Mouse (Mus musculus): ENCODE data around the gene Cdh8. TPM values are rescaled to one million over a fixed set of nuclear protein-coding genes. Genes with fewer than 3 reads are reported as not detected.

The Cdh8 gene
- 15.6 and 16.2 TPM in 2 replicates for polyA plus RNA-seq (2014; fragmentation: Nextera tagmentation; extraction: Ambion mirVana)

DNA sequence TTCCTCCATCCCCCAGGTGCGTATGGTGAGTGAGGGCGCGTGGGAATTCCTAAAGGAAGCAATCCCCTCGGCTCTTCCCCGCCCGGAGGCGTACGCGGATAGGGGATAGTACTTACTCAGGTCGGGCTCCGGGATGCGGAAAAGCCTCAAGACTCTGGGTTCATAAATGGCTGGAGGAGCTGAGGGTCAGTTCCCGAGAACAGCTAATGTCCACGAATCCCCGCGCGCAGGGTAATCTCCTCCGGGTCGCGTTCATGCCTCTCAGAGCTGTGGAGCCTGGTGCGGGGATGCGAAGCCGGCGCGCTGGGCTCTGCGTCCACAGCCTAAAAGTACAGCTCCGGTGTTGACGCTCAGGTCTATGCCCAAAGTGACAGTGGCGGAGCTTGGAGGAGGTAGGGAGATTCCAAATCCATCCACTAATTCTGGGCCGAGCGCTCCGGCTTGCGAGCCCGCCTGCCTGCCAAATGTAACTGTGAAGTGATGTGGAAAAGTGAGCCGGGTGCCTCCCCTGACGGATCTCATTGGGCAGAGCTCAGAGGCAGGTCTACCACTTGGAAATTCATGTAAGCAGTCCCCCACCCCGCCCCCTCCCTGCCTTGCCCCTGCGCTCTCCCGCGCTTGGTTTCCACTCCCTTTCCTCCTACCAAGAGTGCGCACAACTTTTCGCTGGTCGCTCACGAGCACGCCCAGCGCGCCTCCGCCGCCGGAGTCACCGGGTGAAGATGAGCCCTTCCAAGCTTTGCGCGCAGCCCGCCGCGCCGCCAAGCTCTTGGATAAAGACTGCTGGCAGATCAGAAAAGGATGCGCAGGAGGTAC lies at the start of gene Cdh8:
Gene Cdh8, minus strand, starts transcription at position 506 of the 816 bp plus-strand sequence.
- H3K4me1 ChIP-seq (ENCODE audit: control insufficient read depth, insufficient read depth, low read length) = peaks cover 6% of the 10 kb centered on the region; the same call in 1 of the 2 replicates
- peak within 1 kb of the TSS; percentile 72 for H3K9ac ChIP-seq (ENCODE audit: low read length)
- H3K4me3 ChIP-seq (ENCODE audit: low read depth, low read length) = peak within 1 kb of the TSS; percentile 67
- H3K9me3 ChIP-seq (ENCODE audit: control insufficient read depth, low read length) = no peaks in the 10 kb centered on the region
- DNase-seq (ENCODE audit: low spot score, missing footprints) = peak; percentile 96
- H3K36me3 ChIP-seq (ENCODE audit: control insufficient read depth, insufficient read depth, low read length) = no peaks in the 10 kb centered on the region
- peak within 1 kb of the TSS; percentile 93 for H3K4me2 ChIP-seq
- no peak within 1 kb of the TSS for H3K27ac ChIP-seq (ENCODE audit: low read depth, low read length)
- ATAC-seq (ENCODE audit: low FRiP score) = peak; percentile 83
- WGBS = under 1% methylated on average over 58 of the region's 58 CpGs
- H3K27me3 ChIP-seq (ENCODE audit: control insufficient read depth, insufficient read depth, low read length) = peaks cover 2% of the 10 kb centered on the region; the same call in 1 of the 2 replicates

DNA sequence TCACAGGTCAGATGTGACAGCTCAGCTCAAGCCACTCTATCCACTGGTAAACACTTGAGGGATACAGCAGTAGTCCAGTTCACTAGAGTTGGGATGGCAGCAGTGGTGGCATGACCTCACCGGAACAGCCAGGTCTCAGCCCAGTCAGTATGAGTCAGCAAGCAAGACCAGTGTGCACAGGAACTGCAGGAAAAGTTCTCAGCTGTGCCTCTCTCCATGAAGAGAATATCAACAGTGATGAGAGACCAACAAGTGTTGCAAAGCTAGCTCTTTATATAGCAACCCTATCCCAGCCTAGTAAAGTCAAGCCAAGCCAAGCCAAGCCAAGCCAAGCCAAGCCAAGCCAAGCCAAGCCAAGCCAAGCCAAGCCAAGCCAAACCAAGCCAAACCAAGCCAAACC lies 30.2 kb upstream of the Cdh8 start:
- no peaks in the 10 kb centered on the region for H3K4me1 ChIP-seq (ENCODE audit: control insufficient read depth, insufficient read depth, low read length)
- WGBS = 100% methylated on average over 1 of the region's 1 CpGs
- no peak overlapping the region for H3K9ac ChIP-seq (ENCODE audit: low read length)
- H3K36me3 ChIP-seq (ENCODE audit: control insufficient read depth, insufficient read depth, low read length) = no peaks in the 10 kb centered on the region
- H3K4me2 ChIP-seq = no peak overlapping the region
- ATAC-seq (ENCODE audit: low FRiP score) (no peak), DNase-seq (ENCODE audit: low spot score, missing footprints) (no peak)
- no peaks in the 10 kb centered on the region for H3K9me3 ChIP-seq (ENCODE audit: control insufficient read depth, low read length)
- no peak overlapping the region for H3K27ac ChIP-seq (ENCODE audit: low read depth, low read length)
- H3K4me3 ChIP-seq (ENCODE audit: low read depth, low read length) = no peak overlapping the region
- no peaks in the 10 kb centered on the region for H3K27me3 ChIP-seq (ENCODE audit: control insufficient read depth, insufficient read depth, low read length)

DNA sequence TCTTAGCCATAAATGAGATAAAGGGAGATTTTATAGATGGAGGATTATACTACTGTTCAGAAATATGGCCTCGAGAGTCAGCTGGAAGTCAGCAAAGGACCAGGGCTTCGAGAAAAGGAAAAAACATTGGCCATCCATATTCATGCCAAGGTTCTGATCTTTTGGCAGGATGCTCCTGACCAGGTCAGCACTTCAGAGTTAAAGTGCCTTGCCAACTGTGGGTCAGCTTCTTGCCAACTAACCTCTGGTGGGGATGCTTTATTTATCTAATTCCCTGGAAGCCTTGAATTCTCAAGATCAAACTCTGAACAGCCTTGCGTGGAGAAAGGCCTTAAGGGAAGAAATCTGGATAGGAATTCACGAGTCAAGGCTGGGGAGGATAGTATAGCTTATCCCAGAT lies 9.6 kb upstream of the Cdh8 start:
- no peak overlapping the region for H3K9ac ChIP-seq (ENCODE audit: low read length)
- no peak overlapping the region for H3K27ac ChIP-seq (ENCODE audit: low read depth, low read length)
- H3K4me2 ChIP-seq = no peak overlapping the region
- ATAC-seq (ENCODE audit: low FRiP score) (no peak), DNase-seq (ENCODE audit: low spot score, missing footprints) (no peak)
- no peaks in the 10 kb centered on the region for H3K36me3 ChIP-seq (ENCODE audit: control insufficient read depth, insufficient read depth, low read length)
- no peak overlapping the region for H3K4me3 ChIP-seq (ENCODE audit: low read depth, low read length)
- H3K27me3 ChIP-seq (ENCODE audit: control insufficient read depth, insufficient read depth, low read length) = no peaks in the 10 kb centered on the region
- H3K4me1 ChIP-seq (ENCODE audit: control insufficient read depth, insufficient read depth, low read length) = peaks cover 4% of the 10 kb centered on the region; the same call in 1 of the 2 replicates
- 81% methylated on average over 4 of the region's 4 CpGs for WGBS
- H3K9me3 ChIP-seq (ENCODE audit: control insufficient read depth, low read length) = no peaks in the 10 kb centered on the region

DNA sequence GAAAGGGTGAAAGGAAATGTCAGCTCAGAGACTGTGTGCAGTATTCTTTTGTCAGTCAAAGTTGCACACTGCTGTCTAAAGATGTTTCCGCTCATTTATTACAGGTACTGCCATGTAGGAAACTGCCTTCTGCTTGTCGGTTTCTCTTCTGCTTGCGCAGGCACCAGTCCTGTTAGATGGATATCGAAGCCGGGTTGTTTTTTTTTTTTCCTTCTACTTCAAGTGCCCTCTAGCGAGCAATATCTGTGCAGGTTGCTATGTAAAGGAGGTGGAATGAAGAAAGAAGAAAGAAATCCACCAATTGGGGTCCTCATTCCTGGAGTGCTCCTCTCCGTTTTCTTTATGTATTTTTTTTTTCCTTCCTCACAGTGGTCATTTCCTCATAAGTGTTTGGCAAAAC lies 5.2 kb upstream of the Cdh8 start:
- Histone ChIP-seq H3K9me3 (ENCODE audit: control insufficient read depth, low read length) (no peaks in the 10 kb centered on the region), H3K9ac (ENCODE audit: low read length) (no peak overlapping the region), H3K4me3 (ENCODE audit: low read depth, low read length) (no peak overlapping the region), H3K4me2 (peak overlapping the region; percentile 26), H3K27me3 (ENCODE audit: control insufficient read depth, insufficient read depth, low read length) (peaks cover 2% of the 10 kb centered on the region; the same call in 1 of the 2 replicates), H3K27ac (ENCODE audit: low read depth, low read length) (no peak overlapping the region), H3K4me1 (ENCODE audit: control insufficient read depth, insufficient read depth, low read length) (peaks cover 7% of the 10 kb centered on the region; the same call in 1 of the 2 replicates), H3K36me3 (ENCODE audit: control insufficient read depth, insufficient read depth, low read length) (no peaks in the 10 kb centered on the region)
- WGBS = 20% methylated on average over 7 of the region's 7 CpGs
- no peak for ATAC-seq (ENCODE audit: low FRiP score)
- DNase-seq (ENCODE audit: low spot score, missing footprints) = peak; percentile 83

DNA sequence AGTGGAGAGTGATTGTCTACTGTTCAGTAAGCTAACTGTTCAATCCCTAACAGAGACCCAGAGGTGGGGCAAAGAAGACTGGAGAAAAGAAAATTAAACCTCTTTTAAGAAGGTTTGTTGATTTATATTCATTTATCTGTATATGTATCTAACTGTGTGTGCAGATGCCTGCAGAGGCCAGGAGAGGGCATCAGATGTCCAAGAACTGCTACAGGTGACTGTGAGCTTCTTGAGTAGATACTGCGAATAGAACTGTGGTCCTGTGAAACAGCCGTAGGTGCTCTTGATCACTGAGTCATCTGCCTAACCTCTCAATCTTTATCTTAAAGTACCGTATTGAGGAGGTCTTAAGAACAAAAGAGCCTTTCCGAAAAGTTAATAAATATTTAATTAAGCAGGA lies 3.5 kb upstream of the Cdh8 start:
- Histone ChIP-seq H3K27ac (ENCODE audit: low read depth, low read length) (no peak overlapping the region), H3K36me3 (ENCODE audit: control insufficient read depth, insufficient read depth, low read length) (no peaks in the 10 kb centered on the region), H3K4me3 (ENCODE audit: low read depth, low read length) (no peak overlapping the region), H3K27me3 (ENCODE audit: control insufficient read depth, insufficient read depth, low read length) (peaks cover 2% of the 10 kb centered on the region; the same call in 1 of the 2 replicates), H3K4me1 (ENCODE audit: control insufficient read depth, insufficient read depth, low read length) (peaks cover 7% of the 10 kb centered on the region; the same call in 1 of the 2 replicates), H3K9me3 (ENCODE audit: control insufficient read depth, low read length) (no peaks in the 10 kb centered on the region), H3K4me2 (no peak overlapping the region), H3K9ac (ENCODE audit: low read length) (no peak overlapping the region)
- 88% methylated on average over 4 of the region's 4 CpGs for WGBS
- DNase-seq (ENCODE audit: low spot score, missing footprints) = no peak
- ATAC-seq (ENCODE audit: low FRiP score) = no peak

DNA sequence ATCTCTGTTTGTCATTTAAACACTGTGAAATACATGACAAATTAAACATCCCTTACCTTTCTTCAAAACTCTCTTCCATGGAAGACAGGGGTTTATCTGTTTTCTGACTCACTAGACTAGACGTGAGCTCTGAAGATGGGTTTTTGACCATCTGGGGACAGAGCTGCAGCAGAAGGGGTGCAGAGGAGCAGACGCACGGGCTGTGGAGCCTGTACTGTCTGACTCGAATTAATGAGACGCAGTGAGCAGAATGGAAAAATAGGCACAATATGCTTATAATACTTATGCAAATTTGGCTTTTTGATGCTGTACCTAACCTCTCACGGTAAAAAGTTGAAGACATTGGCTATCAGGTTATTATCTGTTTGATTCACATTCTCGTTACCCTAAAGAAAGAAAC lies 1.2 kb upstream of the Cdh8 start:
- 28% methylated on average over 7 of the region's 7 CpGs for WGBS
- no peak overlapping the region for H3K9ac ChIP-seq (ENCODE audit: low read length)

DNA sequence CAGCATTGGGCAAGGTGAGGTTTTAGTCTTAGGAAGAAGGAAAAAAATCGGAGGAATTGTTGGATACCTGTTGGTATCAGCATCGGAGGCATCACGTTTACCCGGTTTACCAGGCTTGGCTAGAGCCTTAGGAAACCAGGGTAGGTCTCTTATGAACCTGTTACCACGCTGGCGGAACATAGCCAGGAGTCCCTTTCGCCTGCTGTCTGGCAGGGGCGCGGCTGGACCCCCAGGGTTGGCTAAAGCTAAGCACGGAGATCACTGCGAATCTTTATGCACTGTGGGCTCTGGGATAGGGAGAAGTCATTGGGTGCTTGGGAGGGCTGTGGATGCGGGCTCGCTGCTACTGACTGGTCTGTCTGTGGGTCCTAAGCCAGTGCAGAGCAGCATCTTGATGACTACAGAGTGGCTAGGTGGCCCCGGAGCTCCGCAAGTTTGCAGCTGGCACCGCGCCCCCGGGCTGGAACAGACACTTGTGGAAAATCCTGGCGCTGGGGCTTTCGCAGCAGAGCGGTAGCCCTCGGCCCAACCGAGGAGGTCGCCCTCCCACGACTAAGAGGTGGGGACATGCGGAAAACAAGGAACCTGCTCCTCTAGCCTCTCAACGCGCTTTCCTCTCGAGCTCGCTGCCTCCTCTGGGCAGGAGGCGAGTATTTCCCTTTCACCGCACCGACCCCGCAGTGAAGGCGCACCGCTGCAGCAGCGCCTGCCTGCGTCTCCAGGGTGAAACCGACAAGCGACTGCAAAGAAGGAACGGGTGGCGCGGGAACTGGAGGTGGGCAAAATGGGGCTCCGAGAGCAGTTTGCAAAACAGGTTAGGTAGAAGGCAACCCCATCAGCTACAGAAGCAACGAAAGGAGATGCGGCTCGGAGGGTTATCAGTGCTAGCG lies 950 bp downstream of the Cdh8 start:
- DNase-seq (ENCODE audit: low spot score, missing footprints) (peak; percentile 96), ATAC-seq (ENCODE audit: low FRiP score) (peak; percentile 43; the same call in 1 of the 2 replicates)
- under 1% methylated on average over 46 of the region's 48 CpGs for WGBS

More for the DNA sequence above, 1.2 kb upstream of the Cdh8 start:
- peak overlapping the region; percentile 67; the same call in 1 of the 2 replicates for H3K4me3 ChIP-seq (ENCODE audit: low read depth, low read length)
- ATAC-seq (ENCODE audit: low FRiP score) (no peak), DNase-seq (ENCODE audit: low spot score, missing footprints) (no peak)
- H3K27me3 ChIP-seq (ENCODE audit: control insufficient read depth, insufficient read depth, low read length) = peaks cover 2% of the 10 kb centered on the region; the same call in 1 of the 2 replicates
- peak overlapping the region; percentile 93 for H3K4me2 ChIP-seq
- no peaks in the 10 kb centered on the region for H3K36me3 ChIP-seq (ENCODE audit: control insufficient read depth, insufficient read depth, low read length)
- no peaks in the 10 kb centered on the region for H3K9me3 ChIP-seq (ENCODE audit: control insufficient read depth, low read length)
- H3K27ac ChIP-seq (ENCODE audit: low read depth, low read length) = no peak overlapping the region
- H3K4me1 ChIP-seq (ENCODE audit: control insufficient read depth, insufficient read depth, low read length) = peaks cover 9% of the 10 kb centered on the region; the same call in 1 of the 2 replicates

DNA sequence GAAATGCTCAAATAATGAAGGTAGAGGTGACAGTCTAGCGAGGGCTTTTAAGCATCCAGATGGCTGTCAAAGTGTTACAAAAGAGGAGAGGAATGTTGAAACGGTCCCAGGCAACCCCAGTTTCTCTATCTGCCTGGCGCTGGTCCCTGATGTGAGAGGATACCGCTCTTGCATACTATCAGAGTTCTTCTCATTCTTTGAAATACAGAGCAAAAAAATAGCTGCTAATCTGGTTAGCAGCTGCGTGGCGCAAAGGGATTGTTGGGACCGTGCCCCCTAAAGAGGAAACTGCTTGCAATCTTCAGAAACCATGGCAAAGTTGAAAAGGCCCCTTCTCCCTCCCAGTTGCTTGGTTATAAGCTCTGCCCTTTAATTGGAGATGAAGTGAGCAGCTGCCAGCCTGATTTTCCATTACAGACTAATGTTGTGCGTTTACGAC lies 1.8 kb downstream of the Cdh8 start:
- Histone ChIP-seq H3K4me1 (ENCODE audit: control insufficient read depth, insufficient read depth, low read length) (peaks cover 6% of the 10 kb centered on the region; the same call in 1 of the 2 replicates), H3K9ac (ENCODE audit: low read length) (peak overlapping the region; percentile 34; the same call in 1 of the 2 replicates), H3K27ac (ENCODE audit: low read depth, low read length) (no peak overlapping the region), H3K27me3 (ENCODE audit: control insufficient read depth, insufficient read depth, low read length) (peaks cover 2% of the 10 kb centered on the region; the same call in 1 of the 2 replicates), H3K9me3 (ENCODE audit: control insufficient read depth, low read length) (no peaks in the 10 kb centered on the region), H3K4me2 (peak overlapping the region; percentile 93), H3K4me3 (ENCODE audit: low read depth, low read length) (peak overlapping the region; percentile 67), H3K36me3 (ENCODE audit: control insufficient read depth, insufficient read depth, low read length) (no peaks in the 10 kb centered on the region)
- peak; percentile 93 for DNase-seq (ENCODE audit: low spot score, missing footprints)
- 2% methylated on average over 9 of the region's 9 CpGs for WGBS
- peak; percentile 29 for ATAC-seq (ENCODE audit: low FRiP score)

More for the DNA sequence above, 950 bp downstream of the Cdh8 start:
- peak overlapping the region; percentile 72 for H3K9ac ChIP-seq (ENCODE audit: low read length)
- H3K36me3 ChIP-seq (ENCODE audit: control insufficient read depth, insufficient read depth, low read length) = no peaks in the 10 kb centered on the region
- peaks cover 2% of the 10 kb centered on the region; the same call in 1 of the 2 replicates for H3K27me3 ChIP-seq (ENCODE audit: control insufficient read depth, insufficient read depth, low read length)
- peaks cover 6% of the 10 kb centered on the region; the same call in 1 of the 2 replicates for H3K4me1 ChIP-seq (ENCODE audit: control insufficient read depth, insufficient read depth, low read length)
- H3K9me3 ChIP-seq (ENCODE audit: control insufficient read depth, low read length) = no peaks in the 10 kb centered on the region
- H3K4me3 ChIP-seq (ENCODE audit: low read depth, low read length) = peak overlapping the region; percentile 67
- peak overlapping the region; percentile 93 for H3K4me2 ChIP-seq
- H3K27ac ChIP-seq (ENCODE audit: low read depth, low read length) = no peak overlapping the region
